Mouse (Mus musculus) forebrain, embryonic 10.5 days (tissue): ENCODE data around the gene Lkaaear1. TPM values are rescaled to one million over a fixed set of nuclear protein-coding genes. Genes with fewer than 3 reads are reported as not detected.

Experiments
- DNase-seq: peaks from one replicate; pipeline ENCODE4 v3.0.0-alpha.2; 2017; ENCODE audit warnings: low spot score; ENCODE audit errors: extremely low spot score
- H3K27ac ChIP-seq: fragments of 300-500 bp; sonication (generic); 2 replicates; pipeline ENCODE4 v1.5.1; 2016; ENCODE audit warnings: mild to moderate bottlenecking
- H3K27me3 ChIP-seq: fragments of 300-500 bp; sonication (generic); 2 replicates; pipeline ENCODE4 v1.6.1; 2016; ENCODE audit warnings: mild to moderate bottlenecking; ENCODE audit not compliant: poor library complexity, severe bottlenecking
- H3K36me3 ChIP-seq: fragments of 300-500 bp; sonication (generic); replicated peaks from 2 replicates; pipeline ENCODE4 v1.6.1; 2016; ENCODE audit warnings: mild to moderate bottlenecking, moderate library complexity
- H3K4me1 ChIP-seq: fragments of 300-500 bp; sonication (generic); 2 replicates; pipeline ENCODE4 v1.6.1; 2016
- H3K4me3 ChIP-seq: fragments of 300-500 bp; sonication (generic); 2 replicates; pipeline ENCODE4 v1.5.1; 2016; ENCODE audit warnings: mild to moderate bottlenecking, moderate library complexity
- H3K9me3 ChIP-seq: fragments of 300-500 bp; sonication (generic); 2 replicates; pipeline ENCODE4 v1.6.1; 2016; ENCODE audit warnings: mild to moderate bottlenecking, moderate library complexity
- WGBS: fragments of 180-500 bp; shearing (Covaris S2); methylation state at CpG from one replicate; pipeline ENCODE4 v1.1.7; 2016; 5-methylcytosine and 5-hydroxymethylcytosine counted together
- polyA plus RNA-seq: library from polyadenylated mRNA; unstranded; fragments of >200 nt; fragmentation: Nextera tagmentation; extraction: Ambion mirVana; gene quantifications from 2 replicates; pipeline ENCODE4 v1.2.1, GENCODE M21; 2016

The Lkaaear1 gene
- not detected in 2 replicates for polyA plus RNA-seq

GRCm38 (mm10) chr2:181698241-181698640, at the start of gene Lkaaear1:
TSS of gene Lkaaear1 (minus strand) at chr2:181698442.
- Histone ChIP-seq H3K27me3 (peaks cover 25% of the 10 kb centered on the region), H3K9me3 (no peaks in the 10 kb centered on the region), H3K4me3 (no peak within 1 kb of the TSS), H3K27ac (no peak within 1 kb of the TSS), H3K4me1 (peaks cover 18% of the 10 kb centered on the region), H3K36me3 (no peaks in the 10 kb centered on the region)
- peak; percentile 15 for DNase-seq
- 55% methylated on average over 5 of the region's 5 CpGs for WGBS

DNA sequence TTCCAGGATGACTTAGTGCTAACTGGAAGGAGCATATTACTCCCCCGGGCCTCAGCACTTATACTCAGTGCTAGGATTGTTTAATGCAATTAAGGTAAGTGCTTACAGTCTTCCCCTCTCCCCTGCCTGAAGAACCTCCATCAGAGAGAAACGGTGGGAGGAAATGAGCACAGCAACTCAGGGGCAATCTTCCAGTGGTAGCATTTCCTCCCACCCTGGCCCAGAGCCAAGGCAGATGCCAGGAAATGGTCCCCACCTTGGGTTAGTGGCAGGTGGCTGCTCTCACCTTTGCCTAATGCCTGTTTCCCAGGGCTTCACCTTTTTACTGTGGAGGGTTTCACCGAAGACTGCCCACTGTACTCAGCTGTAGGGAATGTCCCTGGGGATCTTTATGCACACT, 31.8 kb upstream of the Lkaaear1 start:
- Histone ChIP-seq H3K27me3 (no peaks in the 10 kb centered on the region), H3K4me1 (peaks cover 10% of the 10 kb centered on the region), H3K4me3 (no peak overlapping the region), H3K27ac (no peak overlapping the region), H3K36me3 (no peaks in the 10 kb centered on the region), H3K9me3 (no peaks in the 10 kb centered on the region)
- 79% methylated on average over 3 of the region's 3 CpGs for WGBS
- no peak for DNase-seq

DNA sequence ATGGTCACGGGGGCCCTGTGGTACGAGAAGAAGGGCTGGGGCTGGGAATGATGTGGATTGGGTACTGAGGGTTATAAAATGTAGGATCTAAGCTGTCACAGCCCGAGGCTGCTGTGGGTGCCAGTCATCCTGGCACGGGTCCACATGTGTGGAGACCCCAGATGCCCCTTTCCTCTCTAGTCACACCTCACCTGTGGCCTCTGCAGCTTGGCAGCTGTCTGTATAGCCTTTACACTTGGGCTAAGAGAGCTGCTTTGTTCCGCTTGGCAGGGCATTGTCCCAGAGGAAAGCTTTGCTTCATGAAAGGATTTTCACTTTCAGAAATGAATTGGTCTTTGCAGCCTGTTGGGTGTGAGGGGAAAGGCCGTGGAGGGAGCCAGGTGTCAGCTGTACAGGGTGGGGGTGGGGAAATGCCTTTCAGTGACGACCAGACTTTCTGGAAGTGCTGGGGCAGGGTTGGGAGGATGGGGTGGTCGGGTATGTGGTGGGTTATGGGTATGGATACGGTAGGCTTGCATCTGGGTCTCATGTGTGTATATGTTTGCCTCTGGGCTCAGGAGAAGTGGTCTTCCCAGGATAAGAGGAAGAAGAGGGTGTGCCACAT, 29.5 kb upstream of the Lkaaear1 start:
- no peaks in the 10 kb centered on the region for H3K36me3 ChIP-seq
- peaks cover 10% of the 10 kb centered on the region for H3K4me1 ChIP-seq
- H3K9me3 ChIP-seq, result no peaks in the 10 kb centered on the region
- peak overlapping the region; percentile 32 for H3K27ac ChIP-seq
- DNase-seq, result no peak
- H3K4me3 ChIP-seq, result no peak overlapping the region
- 63% methylated on average over 9 of the region's 9 CpGs for WGBS
- no peaks in the 10 kb centered on the region for H3K27me3 ChIP-seq

DNA sequence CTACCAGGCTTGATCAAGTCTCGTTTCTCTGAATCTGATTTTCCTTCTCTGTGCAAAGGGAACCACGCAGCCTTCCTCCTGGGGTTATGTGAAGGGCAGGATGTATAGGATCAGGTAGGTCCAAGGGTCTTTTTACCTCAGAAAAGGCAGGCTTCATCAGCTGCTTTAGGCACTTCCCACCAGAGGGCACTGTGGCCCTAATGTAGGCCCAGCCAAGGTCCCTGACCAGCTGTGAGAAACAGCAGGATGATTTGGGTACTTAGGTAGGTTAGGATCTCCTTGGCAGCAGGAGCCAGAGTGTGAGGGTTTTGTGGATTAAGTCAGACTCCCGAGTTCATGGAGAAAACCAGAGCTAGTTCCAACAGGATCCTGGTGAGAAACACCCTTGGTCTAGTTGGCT, 24.0 kb upstream of the Lkaaear1 start:
- 12% methylated on average over 3 of the region's 3 CpGs for WGBS
- Histone ChIP-seq H3K27me3 (no peaks in the 10 kb centered on the region), H3K36me3 (peaks cover 3% of the 10 kb centered on the region; the same call in 1 of the 2 replicates), H3K4me1 (no peaks in the 10 kb centered on the region), H3K27ac (no peak overlapping the region), H3K9me3 (no peaks in the 10 kb centered on the region), H3K4me3 (no peak overlapping the region)
- peak; percentile 56 for DNase-seq

DNA sequence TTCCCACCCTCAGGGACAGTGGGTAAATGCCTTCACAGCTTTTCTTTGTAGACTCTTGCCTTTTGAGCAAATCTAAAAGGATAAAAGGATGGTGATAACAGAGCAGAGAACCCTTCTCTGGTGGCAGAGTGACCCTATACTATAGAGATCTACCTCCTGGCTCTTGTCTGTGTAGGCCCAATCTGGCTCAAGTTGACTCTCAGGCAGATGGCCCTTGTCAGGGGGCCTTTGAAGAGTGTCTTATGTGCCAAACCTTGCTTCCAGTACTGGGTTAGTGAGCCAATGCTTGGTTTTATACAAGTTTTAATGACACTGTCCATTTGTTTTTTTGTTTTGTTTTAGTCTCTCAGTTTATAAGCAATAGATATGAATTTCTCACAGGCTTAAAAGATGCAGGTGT, 23.0 kb upstream of the Lkaaear1 start:
- no peaks in the 10 kb centered on the region for H3K9me3 ChIP-seq
- H3K4me1 ChIP-seq, result no peaks in the 10 kb centered on the region
- no peak overlapping the region for H3K4me3 ChIP-seq
- H3K27ac ChIP-seq, result no peak overlapping the region
- no peaks in the 10 kb centered on the region for H3K27me3 ChIP-seq
- no peak for DNase-seq
- peaks cover 3% of the 10 kb centered on the region; the same call in 1 of the 2 replicates for H3K36me3 ChIP-seq

DNA sequence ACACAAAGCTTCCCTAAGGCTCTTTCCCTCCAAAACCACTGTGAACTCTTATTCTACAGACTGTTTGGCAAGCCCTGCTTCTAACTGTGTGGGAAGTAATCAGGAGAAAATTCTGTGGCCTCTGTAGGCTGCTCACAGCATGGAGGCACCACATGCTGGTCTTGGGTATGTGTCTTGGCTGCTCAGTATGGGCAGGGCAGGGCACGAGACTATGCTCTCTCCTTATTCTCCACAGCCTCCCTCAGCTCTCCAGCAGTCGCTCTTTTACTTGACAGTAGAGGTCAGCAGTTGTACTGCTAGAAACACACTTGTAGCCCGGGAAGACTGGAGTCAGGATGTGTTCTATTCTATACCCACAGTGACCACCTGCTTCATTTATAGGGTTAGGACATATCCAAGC, 21.8 kb upstream of the Lkaaear1 start:
- WGBS, result 48% methylated on average over 3 of the region's 3 CpGs
- Histone ChIP-seq H3K9me3 (no peaks in the 10 kb centered on the region), H3K4me1 (peaks cover 7% of the 10 kb centered on the region), H3K36me3 (peaks cover 3% of the 10 kb centered on the region; the same call in 1 of the 2 replicates), H3K27me3 (no peaks in the 10 kb centered on the region), H3K27ac (no peak overlapping the region), H3K4me3 (no peak overlapping the region)
- no peak for DNase-seq

DNA sequence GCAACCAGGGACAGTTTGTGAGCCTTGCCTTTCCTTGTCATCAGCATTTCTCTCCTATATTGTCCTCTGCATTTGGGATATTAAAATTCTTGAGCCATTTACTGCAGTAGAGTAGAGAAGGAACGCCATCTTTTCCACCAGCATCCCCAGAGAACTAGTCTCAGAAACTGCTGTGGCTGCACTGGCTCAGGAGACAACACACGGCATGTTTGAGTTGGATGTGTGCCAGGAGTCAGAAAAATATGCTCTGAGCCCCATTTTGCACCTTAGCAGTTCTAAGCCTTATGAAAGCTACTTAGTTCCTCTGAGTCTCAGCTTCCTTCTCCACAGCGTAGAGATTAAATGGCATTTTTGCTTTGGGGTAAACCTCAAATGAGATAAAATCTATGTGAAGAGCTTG, 18.7 kb upstream of the Lkaaear1 start:
- no peak for DNase-seq
- Histone ChIP-seq H3K9me3 (no peaks in the 10 kb centered on the region), H3K4me1 (peaks cover 23% of the 10 kb centered on the region), H3K27me3 (no peaks in the 10 kb centered on the region), H3K36me3 (peaks cover 3% of the 10 kb centered on the region; the same call in 1 of the 2 replicates), H3K4me3 (no peak overlapping the region), H3K27ac (no peak overlapping the region)
- 87% methylated on average over 3 of the region's 3 CpGs for WGBS

GRCm38 (mm10) chr2:181715382-181715781, 17.1 kb upstream of the Lkaaear1 start:
- Histone ChIP-seq H3K4me1 (peaks cover 23% of the 10 kb centered on the region), H3K27ac (peak overlapping the region; percentile 82), H3K9me3 (no peaks in the 10 kb centered on the region), H3K36me3 (peaks cover 3% of the 10 kb centered on the region; the same call in 1 of the 2 replicates), H3K4me3 (peak overlapping the region; percentile 44), H3K27me3 (no peaks in the 10 kb centered on the region)
- WGBS, result 61% methylated on average over 3 of the region's 3 CpGs
- no peak for DNase-seq

GRCm38 (mm10) chr2:181714903-181715326, 16.7 kb upstream of the Lkaaear1 start, which contains the start of gene Oprl1:
TSS of gene Oprl1 (plus strand) at chr2:181715016.
- H3K9me3 ChIP-seq, result no peaks in the 10 kb centered on the region
- peaks cover 23% of the 10 kb centered on the region for H3K4me1 ChIP-seq
- WGBS, result 3% methylated on average over 7 of the region's 7 CpGs
- peak within 1 kb of the TSS; percentile 44 for H3K4me3 ChIP-seq
- peaks cover 3% of the 10 kb centered on the region; the same call in 1 of the 2 replicates for H3K36me3 ChIP-seq
- DNase-seq, result peak; percentile 41
- peak within 1 kb of the TSS; percentile 82 for H3K27ac ChIP-seq
- no peaks in the 10 kb centered on the region for H3K27me3 ChIP-seq

DNA sequence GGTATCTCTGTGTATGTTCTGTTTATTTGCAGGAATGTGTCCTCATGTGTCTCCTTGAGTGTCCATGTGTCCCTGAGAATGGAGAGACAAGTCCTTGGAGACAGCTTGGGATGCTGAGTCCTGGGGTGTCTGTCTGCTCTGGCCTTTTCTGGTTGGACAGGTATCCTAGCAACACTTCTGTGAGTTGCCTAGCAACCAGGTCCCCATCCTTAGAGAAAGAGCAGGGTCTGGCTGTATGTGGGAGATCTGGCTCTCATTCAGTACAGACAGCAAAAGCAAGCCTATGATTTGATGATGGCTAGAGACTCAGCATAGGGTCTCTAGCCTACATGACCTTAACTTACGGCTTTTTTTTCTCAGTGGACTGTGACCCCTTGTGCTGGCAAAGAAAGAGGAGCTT, 15.5 kb upstream of the Lkaaear1 start:
- Histone ChIP-seq H3K36me3 (no peaks in the 10 kb centered on the region), H3K4me1 (peaks cover 23% of the 10 kb centered on the region), H3K27me3 (no peaks in the 10 kb centered on the region), H3K27ac (no peak overlapping the region), H3K4me3 (no peak overlapping the region), H3K9me3 (no peaks in the 10 kb centered on the region)
- DNase-seq, result no peak
- 83% methylated on average over 1 of the region's 1 CpGs for WGBS

- DNase-seq, result no peak
- WGBS, result 48% methylated on average over 4 of the region's 4 CpGs
- Histone ChIP-seq H3K4me1 (no peaks in the 10 kb centered on the region), H3K4me3 (no peak overlapping the region), H3K27me3 (no peaks in the 10 kb centered on the region; the same call in 1 of the 2 replicates), H3K27ac (no peak overlapping the region), H3K9me3 (no peaks in the 10 kb centered on the region), H3K36me3 (no peaks in the 10 kb centered on the region)
These were observed 8.4 kb upstream of the Lkaaear1 start for GRCm38 (mm10) chr2:181706668-181707067.

GRCm38 (mm10) chr2:181696801-181697420, 1.3 kb downstream of the Lkaaear1 start:
- 0 out of 2 replicates have a peak, but pooled peaks cover 1% of the 10 kb centered on the region for H3K36me3 ChIP-seq
- peaks cover 32% of the 10 kb centered on the region for H3K4me1 ChIP-seq
- H3K27me3 ChIP-seq, result peaks cover 25% of the 10 kb centered on the region
- DNase-seq, result peak; percentile 13
- 78% methylated on average over 33 of the region's 33 CpGs for WGBS
- H3K27ac ChIP-seq, result no peak overlapping the region
- H3K9me3 ChIP-seq, result no peaks in the 10 kb centered on the region
- no peak overlapping the region for H3K4me3 ChIP-seq

DNA sequence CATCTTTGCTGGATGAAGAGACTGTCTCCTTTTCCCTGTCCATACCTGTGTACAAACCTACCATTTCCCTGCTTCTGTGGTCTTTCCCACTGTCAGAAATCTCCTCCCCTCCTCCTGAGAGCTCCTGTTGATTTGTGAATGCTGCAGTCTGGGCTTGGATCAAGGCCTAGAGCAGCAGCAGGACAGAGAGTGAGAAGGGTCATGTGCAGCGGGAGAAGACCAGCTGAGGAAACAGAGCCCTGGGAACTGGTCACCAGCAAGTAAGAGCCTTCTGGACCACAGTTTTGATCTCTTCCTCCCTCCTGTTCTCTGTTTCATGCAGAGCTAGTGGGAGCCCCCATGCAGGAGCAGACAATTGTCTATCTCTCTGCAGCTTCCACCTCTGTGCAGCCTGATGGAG, 2.5 kb downstream of the Lkaaear1 start:
- WGBS, result 82% methylated on average over 1 of the region's 1 CpGs
- DNase-seq, result no peak
- Histone ChIP-seq H3K36me3 (peaks cover 11% of the 10 kb centered on the region; the same call in 1 of the 2 replicates), H3K9me3 (no peaks in the 10 kb centered on the region), H3K4me1 (peaks cover 41% of the 10 kb centered on the region), H3K27me3 (peaks cover 25% of the 10 kb centered on the region), H3K4me3 (no peak overlapping the region), H3K27ac (no peak overlapping the region)
